Mouse (Mus musculus) thymus, adult 2 months (tissue): Measurements from ENCODE around the gene Epha6. TPM values are rescaled to one million over a fixed set of nuclear protein-coding genes. Genes with fewer than 3 reads are reported as not detected.
"Not testable (repeated sequence)": the region's sequence is repeated elsewhere in the genome, so short reads cannot be mapped to it uniquely, and the experiment has no call there.

Experiments used
- DNase-seq: peaks from one replicate; pipeline ENCODE4 v3.0.0; 2021
- H3K27ac ChIP-seq: fragments of 200-500 bp; 2 replicates; pipeline ENCODE4 v1.5.1; 2012; ENCODE audit warnings: low read length, control low read depth; ENCODE audit not compliant: control insufficient read depth, insufficient read depth
- H3K27me3 ChIP-seq: fragments of 200-500 bp; 2 replicates; pipeline ENCODE4 v1.6.1; 2012; ENCODE audit warnings: mild to moderate bottlenecking, low read length, moderate library complexity, mixed read lengths; ENCODE audit not compliant: control insufficient read depth, insufficient read depth
- H3K36me3 ChIP-seq: fragments of 200-500 bp; 2 replicates; pipeline ENCODE4 v1.6.1; 2012; ENCODE audit warnings: mild to moderate bottlenecking, low read length, moderate library complexity; ENCODE audit not compliant: control insufficient read depth, insufficient read depth
- H3K4me1 ChIP-seq: fragments of 200-500 bp; replicated peaks from 2 replicates; pipeline ENCODE4 v1.6.1; 2012; ENCODE audit warnings: low read length; ENCODE audit not compliant: control insufficient read depth, insufficient read depth
- H3K4me3 ChIP-seq: fragments of 200-500 bp; 2 replicates; pipeline ENCODE4 v1.5.1; 2012; ENCODE audit warnings: mild to moderate bottlenecking, low read length, control low read depth, moderate library complexity; ENCODE audit not compliant: control insufficient read depth, insufficient read depth
- CTCF ChIP-seq: fragments of 200-500 bp; IDR thresholded peaks from 2 replicates; pipeline ENCODE4 v1.5.1; 2012; ENCODE audit warnings: mild to moderate bottlenecking, control low read depth, low read length, moderate library complexity, borderline replicate concordance; ENCODE audit not compliant: control insufficient read depth, poor library complexity, insufficient read depth; ENCODE audit errors: extremely low read depth
- POLR2A ChIP-seq: fragments of 200-500 bp; IDR thresholded peaks from 2 replicates; pipeline ENCODE4 v1.6.1; 2012; ENCODE audit warnings: mild to moderate bottlenecking, low read length, control low read depth, moderate library complexity; ENCODE audit not compliant: control insufficient read depth, poor library complexity, insufficient read depth; ENCODE audit errors: extremely low read depth
- WGBS: fragments of 180-500 bp; shearing (Covaris S2); methylation state at CpG from one replicate; pipeline ENCODE4 v1.1.7; 2018; 5-methylcytosine and 5-hydroxymethylcytosine counted together
- polyA plus RNA-seq: library from polyadenylated mRNA; depleted of rRNA; stranded (reverse); fragments of >200 nt; gene quantifications from 2 replicates; pipeline ENCODE4 v1.2.3, GENCODE M21; 2012

The Epha6 gene
- polyA plus RNA-seq, 1 experiment, result not detected

- WGBS, result 86% methylated on average over 7 of the region's 7 CpGs
- no peaks in the 10 kb centered on the region for H3K27me3 ChIP-seq
- H3K4me3 ChIP-seq, result no peak overlapping the region
- no peak overlapping the region for H3K27ac ChIP-seq
- H3K36me3 ChIP-seq, result no peaks in the 10 kb centered on the region
- DNase-seq, result no peak
- TF ChIP-seq POLR2A (no peak), CTCF (no peak)
- no peaks in the 10 kb centered on the region for H3K4me1 ChIP-seq
These were observed 751.1 kb downstream of the Epha6 start for GRCm38 (mm10) chr16:59854160-59854717.

GRCm38 (mm10) chr16:59852689-59853088 lies 752.6 kb downstream of the Epha6 start:
- Histone ChIP-seq H3K4me3 (no peak overlapping the region), H3K27me3 (no peaks in the 10 kb centered on the region), H3K27ac (no peak overlapping the region), H3K4me1 (no peaks in the 10 kb centered on the region), H3K36me3 (no peaks in the 10 kb centered on the region)
- WGBS, result 70% methylated on average over 2 of the region's 2 CpGs
- no peak for DNase-seq
- TF ChIP-seq POLR2A (no peak), CTCF (no peak)

GRCm38 (mm10) chr16:59846574-59846973 lies 758.8 kb downstream of the Epha6 start:
- no peak for DNase-seq

GRCm38 (mm10) chr16:59836778-59837177 lies 768.6 kb downstream of the Epha6 start:
- Histone ChIP-seq H3K4me1 (no peaks in the 10 kb centered on the region), H3K27ac (no peak overlapping the region), H3K36me3 (no peaks in the 10 kb centered on the region), H3K4me3 (no peak overlapping the region), H3K27me3 (no peaks in the 10 kb centered on the region)
- TF ChIP-seq POLR2A (no peak), CTCF (no peak)
- 92% methylated on average over 4 of the region's 4 CpGs for WGBS
- DNase-seq, result no peak

More at GRCm38 (mm10) chr16:59846574-59846973, 758.8 kb downstream of the Epha6 start:
- H3K27me3 ChIP-seq, result no peaks in the 10 kb centered on the region
- no peak for TF ChIP-seq POLR2A
- no peak for TF ChIP-seq CTCF
- H3K4me1 ChIP-seq, result no peaks in the 10 kb centered on the region
- H3K36me3 ChIP-seq, result no peaks in the 10 kb centered on the region
- 13% methylated on average over 3 of the region's 3 CpGs for WGBS
- H3K27ac ChIP-seq, result no peak overlapping the region
- H3K4me3 ChIP-seq, result no peak overlapping the region

GRCm38 (mm10) chr16:59836304-59836703 lies 769.0 kb downstream of the Epha6 start:
- Histone ChIP-seq H3K4me1 (no peaks in the 10 kb centered on the region), H3K4me3 (no peak overlapping the region), H3K36me3 (no peaks in the 10 kb centered on the region), H3K27me3 (no peaks in the 10 kb centered on the region), H3K27ac (no peak overlapping the region)
- WGBS, result 93% methylated on average over 10 of the region's 10 CpGs
- no peak for DNase-seq
- no peak for TF ChIP-seq CTCF
- no peak for TF ChIP-seq POLR2A

- H3K27me3 ChIP-seq, result no peaks in the 10 kb centered on the region
- H3K36me3 ChIP-seq, result no peaks in the 10 kb centered on the region
- whole genome bisulfite sequencing, result 81% methylated on average over 5 of the region's 5 CpGs
- H3K4me3 ChIP-seq, result no peak overlapping the region
- H3K27ac ChIP-seq, result no peak overlapping the region
- TF ChIP-seq POLR2A (no peak), CTCF (no peak)
- H3K4me1 ChIP-seq, result no peaks in the 10 kb centered on the region
- DNase-seq, result no peak
These were observed 772.9 kb downstream of the Epha6 start for GRCm38 (mm10) chr16:59832468-59832867.

- Histone ChIP-seq H3K4me1 (no peaks in the 10 kb centered on the region), H3K27me3 (no peaks in the 10 kb centered on the region), H3K27ac (no peak overlapping the region), H3K4me3 (no peak overlapping the region), H3K36me3 (no peaks in the 10 kb centered on the region)
- TF ChIP-seq CTCF (no peak), POLR2A (no peak)
- no peak for DNase-seq
- WGBS, result 88% methylated on average over 13 of the region's 13 CpGs
These were observed 775.7 kb downstream of the Epha6 start for GRCm38 (mm10) chr16:59829655-59830054.

- not testable (repeated sequence) for H3K4me3 ChIP-seq, H3K36me3 ChIP-seq, DNase-seq, H3K27ac ChIP-seq, H3K4me1 ChIP-seq, H3K27me3 ChIP-seq
- WGBS, result 75% methylated on average over 4 of the region's 4 CpGs
These were observed 805.5 kb downstream of the Epha6 start for GRCm38 (mm10) chr16:59799790-59800189.
